Mouse (Mus musculus): ENCODE data around the gene Dpagt1. TPM values are rescaled to one million over a fixed set of nuclear protein-coding genes. Genes with fewer than 3 reads are reported as not detected.
"Not testable (repeated sequence)": the region's sequence is repeated elsewhere in the genome, so short reads cannot be mapped to it uniquely, and the experiment has no call there.

Gene Dpagt1
- 29.7 and 31.4 TPM in 2 replicates for polyA plus RNA-seq (2016; fragmentation: Nextera tagmentation; extraction: Ambion mirVana)

DNA sequence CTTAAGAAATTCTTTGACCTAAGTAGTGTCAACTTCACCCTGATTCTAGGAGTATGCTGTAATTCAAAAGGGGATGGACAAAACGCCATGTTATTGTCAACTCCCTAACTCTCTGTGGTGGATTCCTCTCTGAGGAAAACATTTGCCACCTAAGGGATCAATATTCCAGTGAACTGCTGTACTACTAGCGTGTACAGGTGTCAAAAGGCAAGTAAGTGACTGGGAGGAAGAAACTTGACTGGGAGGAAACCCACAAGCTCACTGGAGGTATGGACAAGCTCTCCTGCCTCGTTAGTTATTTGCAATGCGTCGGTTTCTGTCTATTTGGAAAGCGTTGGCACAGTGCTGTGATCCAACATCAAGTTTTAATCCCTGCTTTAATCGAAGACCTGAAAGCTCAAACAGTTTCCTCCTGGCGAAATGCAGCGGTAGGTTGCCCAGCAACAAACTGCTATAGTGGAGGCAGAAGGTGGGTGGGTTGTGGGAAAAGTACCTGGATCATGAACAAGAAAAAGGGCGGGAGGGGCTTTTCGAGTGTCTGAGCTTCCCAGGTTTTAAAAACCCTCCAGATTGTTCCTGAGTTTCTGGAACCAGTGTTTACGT lies at the start of gene Dpagt1:
TSS of gene Dpagt1 (plus strand) at position 252 of the 603 bp plus-strand sequence.
- ATAC-seq (ENCODE audit: insufficient number of reproducible peaks, low FRiP score): no peak
- WGBS: 3% methylated on average over 12 of the region's 12 CpGs
- peak within 1 kb of the TSS; percentile 73 for H3K4me3 ChIP-seq
- peaks cover 23% of the 10 kb centered on the region for H3K36me3 ChIP-seq
- H3K9me3 ChIP-seq (replicated peaks): no peaks in the 10 kb centered on the region
- peak within 1 kb of the TSS; percentile 90 for H3K9ac ChIP-seq
- peak within 1 kb of the TSS; percentile 72 for H3K4me2 ChIP-seq
- peaks cover 14% of the 10 kb centered on the region for H3K4me1 ChIP-seq (replicated peaks)
- H3K27me3 ChIP-seq (replicated peaks): no peaks in the 10 kb centered on the region
- peak within 1 kb of the TSS; percentile 95 for H3K27ac ChIP-seq (ENCODE audit: poor library complexity, severe bottlenecking)

DNA sequence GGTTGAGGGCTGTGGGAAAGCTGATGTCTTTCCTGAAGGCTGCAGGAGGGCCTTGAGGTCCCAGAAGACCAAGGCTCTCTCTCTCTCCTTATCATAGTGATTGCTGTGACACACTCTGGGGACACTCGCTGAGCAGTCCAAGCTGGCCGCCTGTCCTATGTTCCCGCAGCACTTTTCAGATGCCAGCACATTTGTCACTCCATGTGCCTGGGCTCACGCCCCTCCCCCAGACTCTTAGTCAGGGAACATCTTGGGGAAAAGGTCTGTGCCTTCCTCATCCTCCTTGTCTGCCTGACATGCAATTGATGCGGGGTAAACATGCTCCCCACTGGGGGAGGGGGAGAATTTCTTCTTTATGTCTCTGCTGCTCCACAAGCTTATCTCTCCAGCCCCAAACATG lies 42.6 kb upstream of the Dpagt1 start:
- WGBS: 43% methylated on average over 5 of the region's 5 CpGs
- Histone ChIP-seq H3K27ac (ENCODE audit: poor library complexity, severe bottlenecking) (no peak overlapping the region), H3K27me3 (replicated peaks) (peaks cover 21% of the 10 kb centered on the region), H3K36me3 (no peaks in the 10 kb centered on the region), H3K9ac (no peak overlapping the region), H3K9me3 (replicated peaks) (no peaks in the 10 kb centered on the region), H3K4me3 (no peak overlapping the region), H3K4me1 (replicated peaks) (peaks cover 13% of the 10 kb centered on the region), H3K4me2 (no peak overlapping the region)
- no peak for ATAC-seq (ENCODE audit: insufficient number of reproducible peaks, low FRiP score)

DNA sequence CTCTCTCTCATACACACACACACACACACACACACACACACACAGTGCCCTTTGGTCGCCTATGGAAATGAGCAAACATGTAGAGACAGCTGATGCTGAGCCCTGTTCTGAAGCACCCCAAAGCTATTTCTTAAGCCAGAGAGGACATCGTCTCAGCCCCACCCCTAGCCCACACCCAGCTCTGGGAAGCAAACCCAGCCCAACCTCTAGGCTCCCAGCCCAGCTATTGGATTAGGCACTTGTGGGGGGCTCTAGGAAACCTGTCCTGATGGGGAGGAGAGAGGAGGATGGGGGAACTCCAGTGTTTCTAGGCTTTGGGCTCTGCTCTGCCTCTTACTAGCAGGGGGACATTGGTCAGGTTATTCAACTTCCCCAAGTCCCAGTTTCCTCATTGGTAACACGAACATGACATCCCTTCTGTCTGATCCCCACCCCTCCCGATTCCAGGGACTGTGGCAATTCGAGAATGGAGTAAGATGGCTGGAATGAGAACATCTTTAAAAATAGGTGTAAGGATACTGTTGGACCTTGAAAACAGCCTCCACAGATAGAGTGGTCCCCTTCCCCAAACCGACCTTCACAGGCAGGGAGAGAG lies 39.5 kb upstream of the Dpagt1 start:
- H3K4me2 ChIP-seq: peak overlapping the region; percentile 87
- peaks cover 24% of the 10 kb centered on the region for H3K4me1 ChIP-seq (replicated peaks)
- no peak for ATAC-seq (ENCODE audit: insufficient number of reproducible peaks, low FRiP score)
- WGBS: 16% methylated on average over 6 of the region's 6 CpGs
- no peaks in the 10 kb centered on the region for H3K9me3 ChIP-seq (replicated peaks)
- peak overlapping the region; percentile 58 for H3K4me3 ChIP-seq
- no peak overlapping the region for H3K27ac ChIP-seq (ENCODE audit: poor library complexity, severe bottlenecking)
- H3K27me3 ChIP-seq (replicated peaks): peaks cover 27% of the 10 kb centered on the region
- peaks cover 12% of the 10 kb centered on the region for H3K36me3 ChIP-seq
- 0 out of 2 replicates have a peak overlapping the region, but pooled peaks have one; percentile 22 for H3K9ac ChIP-seq

DNA sequence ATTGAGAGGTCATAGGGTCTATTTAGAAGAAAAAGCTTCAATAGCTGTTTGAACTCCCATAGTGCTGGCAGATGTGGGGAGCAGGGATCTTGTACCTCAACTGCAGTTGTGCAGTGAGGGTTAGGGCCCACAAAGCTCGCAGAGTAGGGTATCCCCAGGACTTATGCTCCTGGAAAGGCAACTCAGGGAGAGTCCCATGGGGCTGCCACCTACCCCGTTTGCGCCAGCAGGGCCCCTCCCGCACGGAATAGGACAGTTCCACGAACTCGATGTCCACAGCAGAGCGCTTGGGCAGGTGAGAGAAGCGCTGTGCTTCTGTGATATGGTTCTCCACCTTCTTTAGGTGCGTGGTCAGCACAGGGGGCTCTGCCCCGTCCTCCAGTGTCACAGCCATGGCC lies 38.8 kb upstream of the Dpagt1 start:
- 14% methylated on average over 11 of the region's 11 CpGs for WGBS

DNA sequence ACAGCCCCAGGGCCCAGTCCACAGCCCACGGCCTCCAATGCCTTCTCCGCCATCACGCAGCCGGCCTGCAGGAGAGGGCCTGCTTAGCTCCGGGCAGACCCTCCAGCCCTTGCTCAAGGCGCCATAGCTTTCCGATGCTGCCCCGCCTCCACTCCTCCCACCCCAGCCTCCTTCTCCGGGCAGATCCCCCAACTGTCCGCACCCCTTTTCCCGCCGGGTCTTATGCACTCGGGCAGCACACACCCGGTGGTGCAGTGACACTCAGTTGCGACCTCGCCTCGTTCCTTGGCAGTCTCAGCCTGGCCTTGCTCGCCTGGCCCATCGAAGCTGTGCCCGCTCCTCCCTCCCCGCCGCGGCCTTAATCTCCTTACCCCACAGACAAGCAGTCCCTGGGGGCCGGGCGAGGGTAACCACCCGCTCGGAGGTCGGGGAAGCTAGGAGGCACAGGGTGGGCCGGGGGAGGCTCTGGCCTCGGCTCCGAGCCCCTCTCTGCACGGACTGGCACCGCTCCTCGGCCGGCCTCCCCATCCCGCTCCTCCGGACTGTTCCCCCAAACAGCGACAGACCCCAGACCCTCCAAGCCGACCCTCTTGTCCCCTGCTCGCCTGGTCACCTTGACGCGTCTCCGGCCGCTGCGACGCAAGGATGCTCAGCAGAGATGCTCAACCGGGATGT lies 38.3 kb upstream of the Dpagt1 start:
- H3K27ac ChIP-seq (ENCODE audit: poor library complexity, severe bottlenecking): 0 out of 2 replicates have a peak overlapping the region, but pooled peaks have one; percentile 49
- H3K4me3 ChIP-seq: peak overlapping the region; percentile 58
- H3K9ac ChIP-seq: peak overlapping the region; percentile 74
- peak overlapping the region; percentile 87 for H3K4me2 ChIP-seq
- peak; percentile 64 for ATAC-seq (ENCODE audit: insufficient number of reproducible peaks, low FRiP score)
- no peaks in the 10 kb centered on the region for H3K9me3 ChIP-seq (replicated peaks)
- WGBS: under 1% methylated on average over 47 of the region's 47 CpGs
- peaks cover 23% of the 10 kb centered on the region for H3K36me3 ChIP-seq
- H3K27me3 ChIP-seq (replicated peaks): peaks cover 27% of the 10 kb centered on the region
- H3K4me1 ChIP-seq (replicated peaks): peaks cover 24% of the 10 kb centered on the region

More for the DNA sequence above, 38.8 kb upstream of the Dpagt1 start:
- Histone ChIP-seq H3K4me2 (peak overlapping the region; percentile 87), H3K36me3 (peaks cover 18% of the 10 kb centered on the region), H3K9ac (peak overlapping the region; percentile 74), H3K27ac (ENCODE audit: poor library complexity, severe bottlenecking) (no peak overlapping the region), H3K4me1 (replicated peaks) (peaks cover 24% of the 10 kb centered on the region), H3K9me3 (replicated peaks) (no peaks in the 10 kb centered on the region), H3K27me3 (replicated peaks) (peaks cover 27% of the 10 kb centered on the region), H3K4me3 (peak overlapping the region; percentile 58)
- ATAC-seq (ENCODE audit: insufficient number of reproducible peaks, low FRiP score): peak; percentile 23

DNA sequence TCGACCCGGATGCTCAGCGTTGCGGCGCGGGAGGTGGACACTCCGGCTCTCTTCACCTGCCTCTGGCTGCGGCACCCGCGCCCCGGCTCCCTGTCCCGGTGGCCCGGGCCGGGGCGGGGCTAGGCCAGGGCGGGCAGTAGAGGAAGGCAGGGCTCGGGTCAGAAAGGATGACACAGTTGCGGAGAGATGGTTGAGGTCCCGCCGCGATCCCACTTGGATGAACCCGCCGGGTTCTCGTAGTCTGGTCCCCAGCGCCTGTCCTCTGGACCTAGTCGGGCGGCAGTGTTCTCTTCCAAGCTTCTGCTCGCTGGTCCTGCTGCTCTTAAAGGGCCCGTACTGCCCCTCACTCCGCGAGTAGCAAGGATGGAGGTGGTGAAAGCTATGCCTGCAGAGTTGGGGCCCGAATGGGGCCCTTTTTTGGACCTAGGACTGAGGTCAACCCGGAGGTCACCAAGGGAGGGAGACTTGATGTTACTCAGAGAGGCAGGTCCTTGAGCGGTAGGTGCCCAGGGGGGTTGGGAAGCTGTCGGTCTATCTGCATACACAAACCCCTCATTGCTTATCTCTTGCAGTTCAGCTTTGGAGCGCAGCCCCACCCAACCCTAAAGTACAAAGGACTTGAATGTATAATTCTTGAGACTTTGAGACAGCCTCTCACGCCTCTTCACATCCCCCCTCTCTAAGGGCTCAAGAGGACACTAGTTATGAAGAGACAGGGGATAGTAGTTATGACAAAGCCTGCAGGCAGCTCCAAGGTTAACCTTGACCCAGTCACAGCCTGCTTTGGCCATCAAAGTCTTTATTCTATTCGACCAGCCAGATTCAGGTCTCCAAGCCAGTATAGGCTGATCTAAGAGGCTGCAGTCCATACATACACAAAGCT lies 37.5 kb upstream of the Dpagt1 start, which contains the start of gene Abcg4:
TSS of gene Abcg4 (minus strand) at position 540 of the 883 bp plus-strand sequence.
- Histone ChIP-seq H3K36me3 (peaks cover 30% of the 10 kb centered on the region), H3K4me2 (peak within 1 kb of the TSS; percentile 87), H3K9me3 (replicated peaks) (no peaks in the 10 kb centered on the region), H3K4me1 (replicated peaks) (peaks cover 20% of the 10 kb centered on the region), H3K27me3 (replicated peaks) (peaks cover 27% of the 10 kb centered on the region), H3K4me3 (peak within 1 kb of the TSS; percentile 58), H3K9ac (peak within 1 kb of the TSS; percentile 74), H3K27ac (ENCODE audit: poor library complexity, severe bottlenecking) (peak within 1 kb of the TSS; percentile 56)
- 1% methylated on average over 38 of the region's 38 CpGs for WGBS
- ATAC-seq (ENCODE audit: insufficient number of reproducible peaks, low FRiP score): peak; percentile 87

DNA sequence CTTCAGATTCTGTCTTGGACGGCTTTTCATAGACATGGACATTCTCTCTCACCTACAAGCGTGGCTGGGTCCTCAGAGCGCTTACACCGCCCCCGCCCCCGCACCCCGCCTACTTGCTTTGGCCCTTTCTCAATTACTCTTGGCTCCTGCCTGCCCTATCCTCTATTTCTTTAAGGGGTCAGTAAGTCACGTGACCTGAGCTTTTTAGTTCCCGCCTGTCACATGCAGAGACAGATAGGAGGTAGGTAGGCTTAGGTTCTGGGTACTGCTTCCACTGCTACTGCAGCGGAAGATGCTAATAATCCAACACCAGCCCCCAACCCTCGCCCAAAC lies 36.9 kb upstream of the Dpagt1 start:
- peak overlapping the region; percentile 87 for H3K4me2 ChIP-seq
- H3K27me3 ChIP-seq (replicated peaks): peaks cover 27% of the 10 kb centered on the region
- H3K36me3 ChIP-seq: peaks cover 36% of the 10 kb centered on the region
- no peaks in the 10 kb centered on the region for H3K9me3 ChIP-seq (replicated peaks)
- H3K4me1 ChIP-seq (replicated peaks): peaks cover 18% of the 10 kb centered on the region
- H3K27ac ChIP-seq (ENCODE audit: poor library complexity, severe bottlenecking): peak overlapping the region; percentile 56
- 6% methylated on average over 11 of the region's 11 CpGs for WGBS
- peak overlapping the region; percentile 58 for H3K4me3 ChIP-seq
- H3K9ac ChIP-seq: peak overlapping the region; percentile 74; the same call in 1 of the 2 replicates
- peak; percentile 26; the same call in 1 of the 2 replicates for ATAC-seq (ENCODE audit: insufficient number of reproducible peaks, low FRiP score)

DNA sequence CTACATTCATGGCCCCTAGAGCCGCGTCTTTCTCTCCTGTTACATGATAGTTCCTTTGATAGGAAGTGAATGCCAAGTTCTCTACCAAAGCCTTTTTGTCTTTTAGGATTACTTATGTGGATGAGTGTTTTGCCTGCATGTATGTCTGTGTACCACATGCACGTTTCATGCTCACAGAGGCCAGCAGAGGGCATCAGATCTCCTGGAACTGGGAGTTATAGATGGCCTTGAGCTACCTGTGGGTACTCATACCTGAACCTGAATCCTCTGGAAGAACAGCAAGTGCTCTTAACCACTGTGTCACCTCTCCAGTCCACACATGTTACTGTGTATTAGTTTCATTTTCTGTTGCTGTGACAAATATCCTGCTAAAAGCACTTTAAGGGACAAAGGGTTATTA lies 33.3 kb upstream of the Dpagt1 start:
- Histone ChIP-seq H3K9ac (no peak overlapping the region), H3K27me3 (replicated peaks) (peaks cover 9% of the 10 kb centered on the region), H3K9me3 (replicated peaks) (no peaks in the 10 kb centered on the region), H3K4me3 (no peak overlapping the region), H3K27ac (ENCODE audit: poor library complexity, severe bottlenecking) (no peak overlapping the region), H3K4me1 (replicated peaks) (peaks cover 12% of the 10 kb centered on the region), H3K4me2 (no peak overlapping the region), H3K36me3 (peaks cover 69% of the 10 kb centered on the region)
- ATAC-seq (ENCODE audit: insufficient number of reproducible peaks, low FRiP score): no peak
- WGBS: 77% methylated on average over 3 of the region's 3 CpGs

DNA sequence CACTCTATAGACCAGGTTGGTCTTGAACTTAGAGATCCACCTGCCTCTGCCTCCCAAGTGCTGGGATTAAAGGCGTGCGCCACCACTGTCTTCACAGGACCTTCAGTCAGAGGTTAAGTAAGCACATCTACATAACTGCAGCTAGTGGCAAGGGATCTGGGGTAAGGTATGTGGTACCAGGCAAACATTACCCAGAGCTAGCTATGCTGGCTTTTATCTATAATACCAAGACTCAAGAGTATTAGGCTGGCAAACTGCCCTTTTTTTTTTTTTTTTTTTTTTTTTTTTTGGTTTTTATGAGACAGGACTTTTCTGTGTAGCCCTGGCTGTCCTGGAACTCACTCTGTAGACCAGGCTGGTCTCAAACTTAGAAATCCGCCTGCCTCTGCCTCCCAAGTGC lies 25.8 kb upstream of the Dpagt1 start:
- not testable (repeated sequence) for H3K4me2 ChIP-seq; H3K4me3 ChIP-seq; ATAC-seq (ENCODE audit: insufficient number of reproducible peaks, low FRiP score); H3K9me3 ChIP-seq (replicated peaks); H3K27me3 ChIP-seq (replicated peaks); H3K27ac ChIP-seq (ENCODE audit: poor library complexity, severe bottlenecking); H3K9ac ChIP-seq
- WGBS: 97% methylated on average over 3 of the region's 3 CpGs
- peaks cover 74% of the 10 kb centered on the region for H3K36me3 ChIP-seq
- H3K4me1 ChIP-seq (replicated peaks): peaks cover 14% of the 10 kb centered on the region

DNA sequence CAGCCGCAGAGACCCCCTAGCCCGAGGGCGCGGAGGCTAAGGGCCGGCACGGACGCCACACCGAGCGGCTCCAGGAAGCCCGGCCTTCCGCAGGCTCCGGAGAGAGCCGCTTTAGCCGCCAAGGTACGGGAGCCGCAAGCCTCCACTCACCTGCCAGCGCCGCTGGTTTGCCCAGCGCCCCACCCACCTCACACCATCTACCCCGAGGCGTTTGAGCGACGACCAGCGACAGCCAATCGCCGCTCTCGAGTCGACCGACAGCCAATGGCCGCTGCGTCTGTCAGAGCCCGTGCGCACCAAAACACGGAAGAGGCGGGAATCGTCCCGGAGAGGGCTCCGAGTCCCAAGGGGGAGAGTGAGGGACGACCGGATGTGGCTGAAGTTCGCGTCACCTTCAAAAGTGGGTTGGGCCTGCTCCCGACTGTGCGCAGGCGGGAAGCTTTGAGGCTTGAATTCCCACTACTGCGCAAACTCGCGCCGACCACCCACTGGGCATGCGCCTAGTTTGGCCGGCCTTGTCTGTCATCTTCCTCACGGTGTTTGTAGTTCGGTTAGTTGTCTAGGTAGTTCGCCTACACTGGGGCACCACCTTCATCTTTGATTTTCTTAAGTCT lies 20.2 kb upstream of the Dpagt1 start, which contains the start of gene Hinfp:
TSS of gene Hinfp (minus strand) at position 206 of the 614 bp plus-strand sequence.
- Histone ChIP-seq H3K4me1 (replicated peaks) (peaks cover 16% of the 10 kb centered on the region), H3K4me2 (peak within 1 kb of the TSS; percentile 87), H3K9me3 (replicated peaks) (no peaks in the 10 kb centered on the region), H3K27me3 (replicated peaks) (no peaks in the 10 kb centered on the region), H3K4me3 (peak within 1 kb of the TSS; percentile 97), H3K27ac (ENCODE audit: poor library complexity, severe bottlenecking) (peak within 1 kb of the TSS; percentile 89), H3K9ac (peak within 1 kb of the TSS; percentile 99), H3K36me3 (peaks cover 22% of the 10 kb centered on the region)
- WGBS: under 1% methylated on average over 54 of the region's 54 CpGs
- peak; percentile 100 for ATAC-seq (ENCODE audit: insufficient number of reproducible peaks, low FRiP score)

All from heart, embryonic 12.5 days (tissue).